ENCODE assay signal across 9 mouse cellular contexts in the genomic region with DNA sequence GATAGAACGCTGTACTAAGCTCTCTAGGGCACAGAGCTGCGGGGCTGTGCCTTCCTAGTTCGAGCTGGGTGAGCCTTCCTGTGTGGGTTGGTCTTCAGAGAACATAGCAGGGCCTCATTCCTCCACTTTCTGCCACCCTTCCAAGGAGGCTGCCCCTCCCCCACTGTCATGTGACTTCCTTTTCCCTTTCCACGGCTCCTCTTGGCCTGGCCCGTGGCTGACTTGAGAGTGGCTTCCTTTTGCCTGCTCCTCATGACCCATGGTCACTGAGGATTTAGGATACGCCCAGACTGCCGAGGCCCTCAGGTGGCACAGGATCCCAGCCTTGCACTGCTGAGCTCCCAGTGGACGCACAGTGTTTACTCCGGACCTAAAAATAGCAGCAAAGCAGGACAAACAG. TPM values are rescaled to one million over a fixed set of nuclear protein-coding genes. Genes with fewer than 3 reads are reported as not detected.
A peak's percentile ranks its signal among the peaks of the same experiment; 100 is the strongest.
DNase-seq lines count a peak whose midpoint lies in the region; ATAC-seq lines count a peak whose summit lies in the region.
"Had no signal": no experiment of that assay in that cellular context is flagged by ENCODE, and none has a peak within 500 bp of the region (broad histone marks: within the 10 kb centered on the region; RNA-seq: fewer than 3 reads in every experiment).

No protein-coding gene starts in this region.

- H3K4me1 ChIP-seq in heart, embryonic 12.5 days (replicated peaks), result peaks cover 24% of the 10 kb centered on the region
- H3K4me1 ChIP-seq in liver, embryonic 11.5 days (replicated peaks; ENCODE audit: control insufficient read depth, insufficient read depth, low read length), result peaks cover 43% of the 10 kb centered on the region
- peaks cover 13% of the 10 kb centered on the region for H3K4me1 ChIP-seq in hindbrain, embryonic 13.5 days (replicated peaks)

- no peak overlapping the region for H3K9ac ChIP-seq in heart, embryonic 12.5 days
- no peak overlapping the region for H3K9ac ChIP-seq in liver, embryonic 11.5 days (ENCODE audit: low read depth, low read length)
- H3K9ac ChIP-seq in hindbrain, embryonic 13.5 days, result no peak overlapping the region
- H3K9ac ChIP-seq: embryonic facial prominence, embryonic 12.5 days had no signal

- no peaks in the 10 kb centered on the region for H3K27me3 ChIP-seq in heart, embryonic 12.5 days (replicated peaks)
- no peaks in the 10 kb centered on the region for H3K27me3 ChIP-seq in liver, embryonic 11.5 days (replicated peaks; ENCODE audit: control insufficient read depth, insufficient read depth, low read length)
- H3K27me3 ChIP-seq in hindbrain, embryonic 13.5 days, result 0 out of 2 replicates have a peak, but pooled peaks cover 3% of the 10 kb centered on the region
- H3K27me3 ChIP-seq: embryonic facial prominence, embryonic 12.5 days had no signal

- peaks cover 20% of the 10 kb centered on the region for H3K36me3 ChIP-seq in heart, embryonic 12.5 days
- peaks cover 2% of the 10 kb centered on the region; the same call in 1 of the 2 replicates for H3K36me3 ChIP-seq in liver, embryonic 11.5 days (ENCODE audit: control insufficient read depth, insufficient read depth, low read length)
- peaks cover 17% of the 10 kb centered on the region for H3K36me3 ChIP-seq in hindbrain, embryonic 13.5 days

- H3K9me3 ChIP-seq in heart, embryonic 12.5 days (replicated peaks), result no peaks in the 10 kb centered on the region
- no peaks in the 10 kb centered on the region for H3K9me3 ChIP-seq in liver, embryonic 11.5 days (ENCODE audit: control insufficient read depth, low read length)
- H3K9me3 ChIP-seq in hindbrain, embryonic 13.5 days, result no peaks in the 10 kb centered on the region
- H3K9me3 ChIP-seq: embryonic facial prominence, embryonic 12.5 days had no signal

- ATAC-seq in heart, embryonic 12.5 days (ENCODE audit: insufficient number of reproducible peaks, low FRiP score), result 0 out of 2 replicates have a peak, but pooled peaks have one; percentile 15
- ATAC-seq in liver, embryonic 11.5 days (replicated peaks; ENCODE audit: low FRiP score), result 0 out of 2 replicates have a peak, but pooled peaks have one; percentile 4
- no peak for ATAC-seq in hindbrain, embryonic 13.5 days (ENCODE audit: low FRiP score)

- WGBS in heart, embryonic 12.5 days, result 32% methylated on average over 9 of the region's 9 CpGs
- WGBS in liver, embryonic 11.5 days, result 36% methylated on average over 9 of the region's 9 CpGs
- 74% methylated on average over 9 of the region's 9 CpGs for WGBS in hindbrain, embryonic 13.5 days

- H3K4me3 ChIP-seq in heart, embryonic 12.5 days, result no peak overlapping the region
- H3K4me3 ChIP-seq in liver, embryonic 11.5 days (ENCODE audit: low read depth, low read length), result no peak overlapping the region
- no peak overlapping the region for H3K4me3 ChIP-seq in hindbrain, embryonic 13.5 days
- H3K4me3 ChIP-seq: embryonic facial prominence, embryonic 12.5 days had no signal

- no peak overlapping the region for H3K27ac ChIP-seq in heart, embryonic 12.5 days (ENCODE audit: poor library complexity, severe bottlenecking)
- peak overlapping the region; percentile 16; the same call in 1 of the 2 replicates for H3K27ac ChIP-seq in liver, embryonic 11.5 days (ENCODE audit: low read depth, low read length)
- no peak overlapping the region for H3K27ac ChIP-seq in hindbrain, embryonic 13.5 days
- H3K27ac ChIP-seq: embryonic facial prominence, embryonic 12.5 days had no signal

- no peak overlapping the region; the same call in 1 of the 2 replicates for H3K4me2 ChIP-seq in heart, embryonic 12.5 days
- peak overlapping the region; percentile 42 for H3K4me2 ChIP-seq in liver, embryonic 11.5 days
- no peak overlapping the region for H3K4me2 ChIP-seq in hindbrain, embryonic 13.5 days
- H3K4me2 ChIP-seq: embryonic facial prominence, embryonic 12.5 days had no signal

- peak; percentile 21 for DNase-seq in embryo, embryonic 10 days (ENCODE audit: low spot score)
- no peak for DNase-seq in embryo, embryonic 9.5 days (ENCODE audit: extremely low spot score)
- DNase-seq in adrenal gland, postnatal 14 days, result peak; percentile 82
- DNase-seq in liver, embryonic 11.5 days (ENCODE audit: low spot score), result peak; percentile 69
- DNase-seq in c-Kit-positive CD71-positive TER-119-positive erythroid progenitor cells, embryonic 14.5 days (ENCODE audit: low spot score), result no peak
- no peak for DNase-seq in cerebellum, adult 11 months

RNA-seq across cellular contexts. Expression of a gene that starts 4.5 kb away (rescaled TPM):
- 26.4 and 30.6 TPM in 2 replicates for total RNA-seq in adrenal gland, postnatal 14 days (2021)
- polyA plus RNA-seq in heart, embryonic 12.5 days (2016; fragmentation: Nextera tagmentation; extraction: Ambion mirVana), result 13.1 and 13.3 TPM in 2 replicates
- polyA plus RNA-seq in liver, embryonic 11.5 days (2014; fragmentation: Nextera tagmentation; extraction: Ambion mirVana), result 17.0 and 20.1 TPM in 2 replicates
- 21.5 and 22.0 TPM in 2 replicates for polyA plus RNA-seq in hindbrain, embryonic 13.5 days (2015; fragmentation: Nextera tagmentation; extraction: Ambion mirVana)

RNA-seq across cellular contexts. Expression of a gene that starts 4.9 kb away (rescaled TPM):
- total RNA-seq in adrenal gland, postnatal 14 days (2021), result 9.0 and 15.7 TPM in 2 replicates
- 8.4 TPM in 2 replicates for polyA plus RNA-seq in heart, embryonic 12.5 days (2016; fragmentation: Nextera tagmentation; extraction: Ambion mirVana)
- 10.8 and 13.1 TPM in 2 replicates for polyA plus RNA-seq in liver, embryonic 11.5 days (2014; fragmentation: Nextera tagmentation; extraction: Ambion mirVana)
- polyA plus RNA-seq in hindbrain, embryonic 13.5 days (2015; fragmentation: Nextera tagmentation; extraction: Ambion mirVana), result 11.2 and 12.1 TPM in 2 replicates

RNA-seq across cellular contexts. Expression of a gene that starts 29.0 kb away (rescaled TPM):
- total RNA-seq in adrenal gland, postnatal 14 days (2021), result 23.0 and 24.3 TPM in 2 replicates
- 21.0 and 22.2 TPM in 2 replicates for polyA plus RNA-seq in heart, embryonic 12.5 days (2016; fragmentation: Nextera tagmentation; extraction: Ambion mirVana)
- polyA plus RNA-seq in liver, embryonic 11.5 days (2014; fragmentation: Nextera tagmentation; extraction: Ambion mirVana), result 117 and 121 TPM in 2 replicates
- 42.2 and 55.2 TPM in 2 replicates for polyA plus RNA-seq in hindbrain, embryonic 13.5 days (2015; fragmentation: Nextera tagmentation; extraction: Ambion mirVana)

RNA-seq across cellular contexts. Expression of a gene that starts 58.4 kb away (rescaled TPM):
- 0.52 and 1.4 TPM in 2 replicates for total RNA-seq in adrenal gland, postnatal 14 days (2021)
- 0.09 and 0.10 TPM in 2 replicates for polyA plus RNA-seq in heart, embryonic 12.5 days (2016; fragmentation: Nextera tagmentation; extraction: Ambion mirVana)
- 0.63 and 0.86 TPM in 2 replicates for polyA plus RNA-seq in liver, embryonic 11.5 days (2014; fragmentation: Nextera tagmentation; extraction: Ambion mirVana)
- 0.12 and 0.27 TPM in 2 replicates for polyA plus RNA-seq in hindbrain, embryonic 13.5 days (2015; fragmentation: Nextera tagmentation; extraction: Ambion mirVana)

Comparison
In these comparisons a context has a peak if more than half of its experiments do, and no peak if none do; other contexts are left out.
1. DNase-seq: peak in embryo, embryonic 10 days (single experiment), adrenal gland, postnatal 14 days (single experiment) and liver, embryonic 11.5 days (single experiment); none in embryo, embryonic 9.5 days (single experiment), c-Kit-positive CD71-positive TER-119-positive erythroid progenitor cells, embryonic 14.5 days (single experiment) and cerebellum, adult 11 months (single experiment).